Mouse (Mus musculus) lung, postnatal 0 days (tissue): Measurements from ENCODE around the gene Strada.

Experiments
- CTCF ChIP-seq: IDR thresholded peaks from 2 replicates; pipeline ENCODE4 v1.5.1; 2016; ENCODE audit warnings: antibody characterized with exemption, mild to moderate bottlenecking
- EP300 ChIP-seq: IDR thresholded peaks from 2 replicates; pipeline ENCODE4 v1.6.1; 2016; ENCODE audit warnings: antibody characterized with exemption, mild to moderate bottlenecking, control low read depth

- no peak for TF ChIP-seq CTCF
- TF ChIP-seq EP300, result no peak
These were observed 3.7 kb downstream of the Strada start for GRCm38 (mm10) chr11:106198277-106198676.
